Mouse (Mus musculus) large intestine, adult 2 months (tissue): ENCODE results near the gene Mrpl2. TPM values are rescaled to one million over a fixed set of nuclear protein-coding genes. Genes with fewer than 3 reads are reported as not detected.

Experiments
- DNase-seq: peaks from one replicate; pipeline ENCODE4 v3.0.0-alpha.2; 2012; ENCODE audit warnings: low read depth, low spot score
- WGBS: fragments of 180-500 bp; shearing (Covaris S2); methylation state at CpG from one replicate; pipeline ENCODE4 v1.1.7; 2018; 5-methylcytosine and 5-hydroxymethylcytosine counted together
- polyA plus RNA-seq: library from polyadenylated mRNA; depleted of rRNA; stranded (reverse); fragments of >200 nt; gene quantifications from 2 replicates; pipeline ENCODE4 v1.2.3, GENCODE M21; 2012; rRNA removed

The Mrpl2 gene
- polyA plus RNA-seq, 1 experiment, result 99.3 TPM

DNA sequence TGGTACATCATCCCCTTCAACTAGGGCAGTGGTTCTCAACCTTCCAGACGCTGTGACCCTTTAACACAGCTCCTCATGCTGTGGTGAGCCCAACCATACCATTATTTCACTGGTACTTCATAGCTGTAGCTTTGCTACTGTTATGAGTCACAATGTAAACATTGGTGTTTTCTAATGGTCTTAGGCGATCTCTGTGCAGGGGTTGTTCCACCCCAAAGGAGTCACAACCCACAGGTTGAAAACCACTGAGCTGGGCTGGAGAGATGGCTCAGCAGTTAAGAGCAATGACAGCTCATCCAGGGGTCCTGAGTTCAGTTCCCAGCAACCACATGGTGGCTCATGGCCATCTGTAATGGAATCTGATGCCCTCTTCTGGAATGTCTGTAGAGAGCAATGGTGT lies 45.4 kb downstream of the Mrpl2 start:
- WGBS, result 59% methylated on average over 2 of the region's 2 CpGs
- no peak for DNase-seq

DNA sequence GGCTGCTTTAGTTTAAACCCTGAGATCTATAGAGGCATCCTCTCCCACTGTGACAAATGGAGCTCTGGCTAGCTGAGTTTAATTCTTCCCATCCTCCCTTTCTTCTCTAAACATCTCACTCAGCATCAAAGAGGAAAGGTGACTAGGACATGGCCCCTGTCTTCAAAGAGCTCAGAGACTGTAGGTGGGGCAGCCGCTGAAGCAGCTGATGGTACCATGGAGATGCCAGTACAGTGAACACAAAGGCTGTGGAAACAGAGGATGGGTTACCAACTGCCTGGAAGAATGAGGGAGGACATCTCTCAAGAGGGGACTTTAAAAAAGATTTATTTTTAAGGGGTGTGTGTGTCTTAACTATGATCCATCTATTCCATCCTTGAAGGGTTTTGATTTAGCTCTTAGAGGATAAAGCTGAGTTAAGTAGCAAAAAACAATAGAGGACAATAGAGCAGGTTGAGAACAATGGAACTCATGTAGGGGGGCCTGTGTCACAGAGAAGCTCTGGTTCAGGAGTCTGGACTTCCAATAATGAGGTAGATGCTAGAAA lies 48.6 kb downstream of the Mrpl2 start:
- DNase-seq, result no peak
- 89% methylated on average over 1 of the region's 1 CpGs for WGBS

- WGBS, result 79% methylated on average over 6 of the region's 6 CpGs
- DNase-seq, result no peak
Measured at GRCm38 (mm10) chr17:46698515-46698914, 52.5 kb downstream of the Mrpl2 start.

DNA sequence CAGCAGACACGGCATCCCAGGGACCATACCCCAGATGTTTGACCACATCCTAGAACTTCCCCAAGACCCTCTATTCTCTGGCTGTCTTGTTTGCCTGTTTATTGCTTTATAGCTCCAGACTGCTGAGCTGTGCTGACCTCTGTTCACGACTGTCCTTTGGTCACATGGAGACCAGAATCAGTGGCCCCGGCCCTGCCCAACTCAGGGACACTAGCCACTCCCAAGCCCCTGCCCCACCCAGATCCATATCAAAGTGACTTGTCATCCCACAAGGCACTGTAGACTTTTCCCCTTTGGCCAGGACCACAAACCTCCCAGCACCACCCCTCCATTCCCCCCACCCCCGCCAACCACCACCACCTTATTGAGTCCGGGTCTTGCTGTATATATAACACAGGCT lies 53.2 kb downstream of the Mrpl2 start:
- no peak for DNase-seq
- WGBS, result 60% methylated on average over 5 of the region's 5 CpGs

Other genes with a start within 250 kb of the Mrpl2 start
- gene Crip3, start 217.3 kb upstream of the Mrpl2 start, polyA plus RNA-seq, result 0.60 and 0.83 TPM in 2 replicates
- not detected in 2 replicates for gene Slc22a7, start 207.8 kb upstream of the Mrpl2 start, polyA plus RNA-seq
- gene Ttbk1, start 158.6 kb upstream of the Mrpl2 start, polyA plus RNA-seq, result 0.11 and 0.15 TPM in 2 replicates
- gene Dnph1, start 149.5 kb upstream of the Mrpl2 start, polyA plus RNA-seq, result 7.1 and 8.1 TPM in 2 replicates
- 4.1 and 6.1 TPM in 2 replicates for gene Cul9, start 99.8 kb upstream of the Mrpl2 start, polyA plus RNA-seq
- 120 and 129 TPM in 2 replicates for gene Srf, start 90.1 kb upstream of the Mrpl2 start, polyA plus RNA-seq
- 6.6 and 7.1 TPM in 2 replicates for gene Ptk7, start 16.7 kb upstream of the Mrpl2 start, polyA plus RNA-seq
- gene Klc4, start 207 bp upstream of the Mrpl2 start, polyA plus RNA-seq, result 80.8 and 113 TPM in 2 replicates
- 7.7 and 8.5 TPM in 2 replicates for gene Cul7, start 4.1 kb downstream of the Mrpl2 start, polyA plus RNA-seq
- 42.4 and 47.6 TPM in 2 replicates for gene Rrp36, start 28.1 kb downstream of the Mrpl2 start, polyA plus RNA-seq
- 83.7 and 90.1 TPM in 2 replicates for gene Mea1, start 32.6 kb downstream of the Mrpl2 start, polyA plus RNA-seq
- 79.1 and 90.0 TPM in 2 replicates for gene Klhdc3, start 34.7 kb downstream of the Mrpl2 start, polyA plus RNA-seq
- gene Ppp2r5d, start 58.9 kb downstream of the Mrpl2 start, polyA plus RNA-seq, result 86.8 and 108 TPM in 2 replicates
- gene Pex6, start 65.2 kb downstream of the Mrpl2 start, polyA plus RNA-seq, result 46.8 and 49.9 TPM in 2 replicates
- 0.94 and 1.5 TPM in 2 replicates for gene Gnmt, start 82.9 kb downstream of the Mrpl2 start, polyA plus RNA-seq
- gene Cnpy3, start 106.0 kb downstream of the Mrpl2 start, polyA plus RNA-seq, result 34.9 and 38.8 TPM in 2 replicates
- not detected in 2 replicates for gene Ptcra, start 117.5 kb downstream of the Mrpl2 start, polyA plus RNA-seq
- gene 2310039H08Rik, start 126.4 kb downstream of the Mrpl2 start, polyA plus RNA-seq, result 67.3 and 82.3 TPM in 2 replicates
- 27.2 and 28.5 TPM in 2 replicates for gene Rpl7l1, start 136.4 kb downstream of the Mrpl2 start, polyA plus RNA-seq
- 5.4 and 11.4 TPM in 2 replicates for gene Bicral, start 212.3 kb downstream of the Mrpl2 start, polyA plus RNA-seq
- 16.0 and 18.2 TPM in 2 replicates for gene Tbcc, start 244.5 kb downstream of the Mrpl2 start, polyA plus RNA-seq